Mouse (Mus musculus) bone marrow macrophage, adult 2 months (primary cell): Measurements from ENCODE around the gene Gpa33.

ENCODE experiments used
- CTCF ChIP-seq: IDR thresholded peaks from 2 replicates; pipeline ENCODE4 v1.5.1; 2012; ENCODE audit warnings: low read depth, mild to moderate bottlenecking, low read length, moderate library complexity
- POLR2A ChIP-seq: IDR thresholded peaks from 2 replicates; pipeline ENCODE4 v1.6.1; 2012; ENCODE audit warnings: mild to moderate bottlenecking, low read depth, low read length, borderline replicate concordance

DNA sequence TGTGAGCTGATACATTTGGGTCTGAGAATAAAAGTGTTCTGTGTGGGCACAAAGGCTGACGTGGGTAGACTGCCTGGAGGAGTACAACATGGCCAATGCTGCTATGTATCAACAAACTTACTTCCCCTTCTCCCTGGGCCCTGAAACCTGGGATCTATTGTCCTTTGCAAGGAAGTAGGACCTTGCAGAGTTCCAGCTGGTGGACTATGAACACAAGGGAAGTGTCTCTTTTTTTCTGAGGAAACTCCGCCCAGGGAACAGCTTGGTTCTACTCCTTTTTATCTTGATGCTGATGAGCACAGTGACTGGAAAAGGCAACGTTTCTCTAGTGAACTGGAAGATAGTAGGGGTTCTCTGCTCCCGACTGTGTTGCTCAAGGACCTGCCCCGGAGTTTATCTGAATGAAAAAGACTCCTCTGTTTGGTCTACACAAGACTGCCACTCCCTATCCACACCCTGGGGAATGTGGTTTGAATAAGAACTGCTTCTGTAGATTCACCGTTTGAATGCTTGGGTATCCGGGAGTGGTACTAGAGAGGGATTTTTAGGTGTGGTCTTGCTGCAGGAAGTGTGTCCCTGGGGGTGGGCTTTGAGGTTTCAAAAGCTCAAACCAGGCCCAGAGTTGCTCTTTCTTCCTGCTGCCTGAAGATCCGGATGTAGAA, 5.0 kb upstream of the Gpa33 start:
- no peak for TF ChIP-seq CTCF
- no peak for TF ChIP-seq POLR2A
